ENCODE assay signal across 8 mouse cellular contexts in the genomic region with DNA sequence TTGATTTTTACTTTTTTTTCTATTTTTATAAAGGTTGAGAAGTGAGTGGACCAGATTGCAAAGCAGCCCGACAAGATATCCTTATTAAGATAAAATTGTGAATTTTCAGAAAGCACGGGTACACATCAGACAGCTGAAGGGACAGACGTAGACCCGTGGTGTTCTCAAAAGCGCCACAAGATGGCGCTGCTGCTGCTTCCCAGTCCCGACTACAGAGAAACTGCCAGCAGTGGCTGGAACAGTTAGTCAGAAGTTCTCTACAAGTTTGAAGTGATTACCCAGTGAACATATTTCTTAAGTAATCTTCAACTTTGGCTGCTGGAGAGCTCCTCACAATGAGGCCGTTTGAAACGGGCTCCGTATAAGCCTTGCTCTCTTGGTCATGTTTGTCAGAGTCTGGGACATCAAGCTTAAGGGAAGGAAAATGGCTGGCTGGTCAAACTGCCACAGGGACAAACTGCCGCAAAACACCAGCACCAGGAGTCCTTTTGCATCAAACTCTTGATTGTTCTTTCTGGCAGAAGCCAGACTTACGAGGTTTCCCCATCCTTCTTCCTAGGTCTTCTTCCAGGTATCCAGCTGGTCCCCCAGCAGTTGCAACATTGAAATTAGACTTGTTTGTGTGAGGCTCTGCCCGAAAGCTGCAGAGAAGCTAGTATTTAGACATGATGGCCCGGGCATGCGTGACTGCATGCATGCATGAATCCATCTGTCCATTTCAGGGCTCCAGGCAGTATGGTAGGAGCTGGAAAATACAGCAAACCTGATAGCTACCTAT.
A peak's percentile ranks its signal among the peaks of the same experiment; 100 is the strongest.
DNase-seq lines count a peak whose midpoint lies in the region; ATAC-seq and TF ChIP-seq lines count a peak whose summit lies in the region.

No protein-coding gene starts in this region.

- peak; percentile 37; the same call in 1 of the 2 replicates for TF ChIP-seq CTCF in spleen, adult 2 months (IDR thresholded peaks at IDR 0.05; ENCODE audit: extremely low read depth, insufficient read depth, insufficient read length, insufficient replicate concordance)
- TF ChIP-seq CTCF in cortical plate, adult 2 months (IDR thresholded peaks at IDR 0.05; ENCODE audit: extremely low read depth, insufficient read depth, low read length), result peak; percentile 91
- peak; percentile 95 for TF ChIP-seq CTCF in hindbrain, postnatal 0 days (IDR thresholded peaks at IDR 0.05; ENCODE audit: low read depth)

- no peaks in the 10 kb centered on the region for H3K36me3 ChIP-seq in spleen, adult 2 months (ENCODE audit: control insufficient read depth, insufficient read depth, low read length)
- H3K36me3 ChIP-seq in hindbrain, postnatal 0 days (ENCODE audit: insufficient read depth, low read length), result no peaks in the 10 kb centered on the region

- peak; percentile 79; the same call in 1 of the 2 replicates for ATAC-seq in hindbrain, postnatal 0 days
- peak; percentile 98 for ATAC-seq in megakaryocyte progenitor cell, adult 5-6 weeks (replicated peaks; ENCODE audit: poor library complexity)

- H3K4me1 ChIP-seq in spleen, adult 2 months (ENCODE audit: control insufficient read depth, insufficient read depth, insufficient read length), result no peaks in the 10 kb centered on the region
- no peaks in the 10 kb centered on the region for H3K4me1 ChIP-seq in cortical plate, adult 2 months (ENCODE audit: control insufficient read depth, insufficient read depth, low read length)
- H3K4me1 ChIP-seq in hindbrain, postnatal 0 days (ENCODE audit: insufficient read depth, low read length), result no peaks in the 10 kb centered on the region

- no peak overlapping the region for H3K9ac ChIP-seq in hindbrain, postnatal 0 days (replicated peaks; ENCODE audit: low read length)

- H3K4me2 ChIP-seq in hindbrain, postnatal 0 days (ENCODE audit: low read depth, low read length), result peak overlapping the region; percentile 19

- TF ChIP-seq POLR2A in spleen, adult 2 months (IDR thresholded peaks at IDR 0.05; ENCODE audit: low read depth, low read length), result no peak
- TF ChIP-seq POLR2A in cortical plate, adult 2 months (IDR thresholded peaks at IDR 0.05; ENCODE audit: extremely low read depth, insufficient read depth, low read length), result no peak

- no peak overlapping the region for H3K4me3 ChIP-seq in spleen, adult 2 months (ENCODE audit: extremely low read depth, insufficient read depth, insufficient read length)
- no peak overlapping the region for H3K4me3 ChIP-seq in cortical plate, adult 2 months (ENCODE audit: insufficient read depth, low read length)
- no peak overlapping the region for H3K4me3 ChIP-seq in hindbrain, postnatal 0 days (ENCODE audit: low read length)

- 28% methylated on average over 15 of the region's 15 CpGs for WGBS in spleen, adult 2 months
- 17% methylated on average over 15 of the region's 15 CpGs for WGBS in hindbrain, postnatal 0 days

- H3K9me3 ChIP-seq in hindbrain, postnatal 0 days (ENCODE audit: low read length), result no peaks in the 10 kb centered on the region

- no peak overlapping the region for H3K27ac ChIP-seq in spleen, adult 2 months (ENCODE audit: insufficient read depth, low read length)
- H3K27ac ChIP-seq in cortical plate, adult 2 months (ENCODE audit: insufficient read depth, low read length), result no peak overlapping the region
- 0 out of 2 replicates have a peak overlapping the region, but pooled peaks have one; percentile 45 for H3K27ac ChIP-seq in hindbrain, postnatal 0 days

- H3K27me3 ChIP-seq in spleen, adult 2 months (ENCODE audit: control insufficient read depth, insufficient read depth, low read length), result no peaks in the 10 kb centered on the region
- H3K27me3 ChIP-seq in hindbrain, postnatal 0 days (ENCODE audit: insufficient read depth, low read length), result no peaks in the 10 kb centered on the region

- peak in 1 of 2 experiments; percentile 12 for DNase-seq in spleen, adult 2 months (ENCODE audit: low read depth in 1 of 2, low spot score in 2 of 2)
- no peak for DNase-seq in spleen, adult 12 weeks (ENCODE audit: low spot score)
- DNase-seq in gastrocnemius, adult 8-10 months (ENCODE audit: low spot score in 2 of 2), result peak; percentile 46 to 58
- DNase-seq in hindbrain, postnatal 0 days (ENCODE audit: low spot score), result peak; percentile 95
- DNase-seq in left cerebral cortex, adult 11 months (ENCODE audit: low spot score), result peak; percentile 67
- peak; percentile 8 to 62 for DNase-seq in spleen, postnatal 10 days (ENCODE audit: low spot score in 2 of 2)

Comparison
In these comparisons a context has a peak if more than half of its experiments do, and no peak if none do; other contexts are left out.
1. CTCF ChIP-seq: peak in every context shown above with its lines; median percentile 95 in hindbrain, postnatal 0 days; 91 in cortical plate, adult 2 months; 37 in spleen, adult 2 months.